Mouse (Mus musculus): ENCODE results near the gene Park7.

Park7 gene

GRCm38 (mm10) chr4:150914290-150914733 is at the start of gene Park7, which contains the start of gene Tnfrsf9:
Gene Park7, minus strand, starts transcription at chr4:150914437.
Gene Tnfrsf9, plus strand, starts transcription at chr4:150914562.
- peak; percentile 96 for DNase-seq (ENCODE audit: low spot score)

- no peak for DNase-seq (ENCODE audit: low spot score)
These were observed 49.5 kb upstream of the Park7 start for GRCm38 (mm10) chr4:150963711-150964110.

- no peak for DNase-seq (ENCODE audit: low spot score)
These were observed 48.0 kb upstream of the Park7 start for GRCm38 (mm10) chr4:150962231-150962630.

GRCm38 (mm10) chr4:150958536-150958935 is 44.3 kb upstream of the Park7 start:
- DNase-seq (ENCODE audit: low spot score), result no peak

GRCm38 (mm10) chr4:150957106-150957458 is 42.8 kb upstream of the Park7 start:
- no peak for DNase-seq (ENCODE audit: low spot score)

- no peak for DNase-seq (ENCODE audit: low spot score)
These were observed 42.3 kb upstream of the Park7 start for GRCm38 (mm10) chr4:150956369-150957105.

GRCm38 (mm10) chr4:150950972-150951371 is 36.7 kb upstream of the Park7 start:
- no peak for DNase-seq (ENCODE audit: low spot score)

GRCm38 (mm10) chr4:150944707-150945106 is 30.5 kb upstream of the Park7 start:
- DNase-seq (ENCODE audit: low spot score), result no peak

- DNase-seq (ENCODE audit: low spot score), result peak; percentile 54
These were observed 25.9 kb upstream of the Park7 start for GRCm38 (mm10) chr4:150939991-150940651.

- peak; percentile 46 for DNase-seq (ENCODE audit: low spot score)
These were observed 23.8 kb upstream of the Park7 start for GRCm38 (mm10) chr4:150938063-150938452.

GRCm38 (mm10) chr4:150937293-150938062 is 23.2 kb upstream of the Park7 start:
- DNase-seq (ENCODE audit: low spot score), result peak; percentile 58

- no peak for DNase-seq (ENCODE audit: low spot score)
These were observed 19.3 kb upstream of the Park7 start for GRCm38 (mm10) chr4:150933503-150933902.

GRCm38 (mm10) chr4:150927789-150928188 is 13.6 kb upstream of the Park7 start:
- DNase-seq (ENCODE audit: low spot score), result peak; percentile 45

GRCm38 (mm10) chr4:150926924-150927705 is 12.9 kb upstream of the Park7 start:
- DNase-seq (ENCODE audit: low spot score), result peak; percentile 35

GRCm38 (mm10) chr4:150925923-150926322 is 11.7 kb upstream of the Park7 start:
- no peak for DNase-seq (ENCODE audit: low spot score)

GRCm38 (mm10) chr4:150924936-150925335 is 10.7 kb upstream of the Park7 start:
- peak; percentile 39 for DNase-seq (ENCODE audit: low spot score)

- peak; percentile 63 for DNase-seq (ENCODE audit: low spot score)
These were observed 10.1 kb upstream of the Park7 start for GRCm38 (mm10) chr4:150924308-150924707.

GRCm38 (mm10) chr4:150921206-150921605 is 7.0 kb upstream of the Park7 start:
- DNase-seq (ENCODE audit: low spot score), result peak; percentile 68

- no peak for DNase-seq (ENCODE audit: low spot score)
These were observed 3.2 kb upstream of the Park7 start for GRCm38 (mm10) chr4:150917336-150918027.

GRCm38 (mm10) chr4:150915181-150915906 is 1.1 kb upstream of the Park7 start:
- peak; percentile 35 for DNase-seq (ENCODE audit: low spot score)

- no peak for DNase-seq (ENCODE audit: low spot score)
These were observed 494 bp downstream of the Park7 start for GRCm38 (mm10) chr4:150913743-150914142.
